Mouse (Mus musculus) megakaryocyte, embryonic 14.5 days (primary cell): ENCODE data around the gene Gm12355.

Source experiments
- FLI1 ChIP-seq: IDR thresholded peaks from 2 replicates; pipeline ENCODE4 v1.6.1; 2012; ENCODE audit warnings: low read length, inconsistent platforms, mixed read lengths
- GATA1 ChIP-seq: IDR thresholded peaks from 3 replicates; pipeline ENCODE4 v1.6.1; 2012; ENCODE audit warnings: mixed read lengths, low read length, inconsistent platforms, borderline replicate concordance

DNA sequence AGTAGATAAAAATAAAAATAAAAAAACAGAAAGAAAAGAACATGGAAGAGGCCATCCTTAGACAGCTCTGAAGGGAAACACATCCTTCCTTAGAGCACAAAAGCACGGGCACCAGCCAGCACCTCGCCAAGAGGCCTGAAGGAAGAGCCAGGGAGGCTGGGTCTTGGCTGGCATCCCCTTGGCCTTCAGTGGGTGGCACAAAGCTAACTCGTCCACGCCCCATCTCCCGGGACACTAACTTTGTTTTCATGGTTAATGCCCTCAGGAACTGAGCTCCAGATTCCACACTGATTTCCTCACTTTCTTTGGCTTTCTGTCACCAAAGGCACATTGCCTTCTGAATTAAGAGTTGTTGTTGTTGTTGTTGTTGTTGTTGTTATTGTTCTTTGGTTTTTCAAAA is 47.7 kb downstream of the Gm12355 start:
- no peak for TF ChIP-seq GATA1
- no peak for TF ChIP-seq FLI1
